12 mouse cellular contexts compared by ENCODE assay signal in genomic region chr1:18359951-18360731, GRCm38 (mm10).
DNase-seq lines count a peak whose midpoint lies in the region; ATAC-seq and TF ChIP-seq lines count a peak whose summit lies in the region.
"Had no signal": no experiment of that assay in that cellular context is flagged by ENCODE, and none has a peak within 500 bp of the region (broad histone marks: within the 10 kb centered on the region; RNA-seq: fewer than 3 reads in every experiment).

No protein-coding gene starts in this region.

- no peak overlapping the region for H3K27ac ChIP-seq in forebrain, embryonic 11.5 days (ENCODE audit: low read depth, low read length)
- no peak overlapping the region for H3K27ac ChIP-seq in forebrain, embryonic 15.5 days (replicated peaks)
- no peak overlapping the region for H3K27ac ChIP-seq in limb, embryonic 14.5 days (replicated peaks; ENCODE audit: low read depth, low read length)
- H3K27ac ChIP-seq in limb, embryonic 10.5 days: no peak overlapping the region
- H3K27ac ChIP-seq: limb, embryonic 12.5 days had no signal

- H3K9me3 ChIP-seq in forebrain, embryonic 11.5 days (ENCODE audit: control insufficient read depth, low read length): no peaks in the 10 kb centered on the region
- no peaks in the 10 kb centered on the region for H3K9me3 ChIP-seq in forebrain, embryonic 15.5 days
- H3K9me3 ChIP-seq in limb, embryonic 14.5 days (ENCODE audit: control insufficient read depth, low read length): no peaks in the 10 kb centered on the region
- H3K9me3 ChIP-seq in limb, embryonic 10.5 days (replicated peaks): no peaks in the 10 kb centered on the region
- H3K9me3 ChIP-seq: limb, embryonic 12.5 days had no signal

- TF ChIP-seq POLR2A in limb, embryonic 14.5 days (IDR thresholded peaks at IDR 0.05; ENCODE audit: borderline replicate concordance, extremely low read depth, insufficient read depth, insufficient read length): no peak

- no peak overlapping the region for H3K4me2 ChIP-seq in forebrain, embryonic 11.5 days (ENCODE audit: low read depth, low read length, severe bottlenecking)
- H3K4me2 ChIP-seq in forebrain, embryonic 15.5 days (replicated peaks): no peak overlapping the region
- H3K4me2 ChIP-seq in limb, embryonic 14.5 days (replicated peaks; ENCODE audit: low read depth, low read length, severe bottlenecking): no peak overlapping the region
- H3K4me2 ChIP-seq: limb, embryonic 12.5 days had no signal

- no peaks in the 10 kb centered on the region for H3K4me1 ChIP-seq in forebrain, embryonic 11.5 days (replicated peaks; ENCODE audit: control insufficient read depth, insufficient read depth, low read length)
- H3K4me1 ChIP-seq in forebrain, embryonic 15.5 days: no peaks in the 10 kb centered on the region
- H3K4me1 ChIP-seq in limb, embryonic 14.5 days (ENCODE audit: control insufficient read depth, insufficient read depth, low read length): no peaks in the 10 kb centered on the region
- no peaks in the 10 kb centered on the region for H3K4me1 ChIP-seq in limb, embryonic 10.5 days
- H3K4me1 ChIP-seq: limb, embryonic 12.5 days had no signal

- 62% methylated on average over 9 of the region's 9 CpGs for WGBS in forebrain, embryonic 11.5 days
- 64% methylated on average over 9 of the region's 9 CpGs for WGBS in forebrain, embryonic 15.5 days
- 55% methylated on average over 9 of the region's 9 CpGs for WGBS in limb, embryonic 14.5 days
- WGBS in limb, embryonic 10.5 days: 65% methylated on average over 9 of the region's 9 CpGs

- no peaks in the 10 kb centered on the region for H3K36me3 ChIP-seq in forebrain, embryonic 11.5 days (ENCODE audit: control insufficient read depth, insufficient read depth, low read length)
- H3K36me3 ChIP-seq in forebrain, embryonic 15.5 days: no peaks in the 10 kb centered on the region
- H3K36me3 ChIP-seq in limb, embryonic 14.5 days (ENCODE audit: control insufficient read depth, insufficient read depth, low read length): no peaks in the 10 kb centered on the region
- no peaks in the 10 kb centered on the region for H3K36me3 ChIP-seq in limb, embryonic 10.5 days
- H3K36me3 ChIP-seq: limb, embryonic 12.5 days had no signal

- DNase-seq in forebrain, embryonic 11.5 days (ENCODE audit: low spot score): no peak
- peak; percentile 65 for DNase-seq in limb, embryonic 14.5 days (ENCODE audit: low spot score)
- no peak for DNase-seq in limb, embryonic 10.5 days (ENCODE audit: low spot score)
- DNase-seq in MN1 (ENCODE audit: low spot score): peak; percentile 20
- peak; percentile 16 for DNase-seq in hindlimb bud, embryonic 11.5 days (ENCODE audit: extremely low spot score, low read depth, low spot score)
- DNase-seq in layer of hippocampus, adult 11-12 months (ENCODE audit: low spot score): no peak
- DNase-seq in adrenal gland, postnatal 14 days: no peak
- DNase-seq: kidney, adult 11 months; thymus, adult 2 months had no signal

- ATAC-seq in forebrain, embryonic 11.5 days (replicated peaks; ENCODE audit: low FRiP score): peak; percentile 49; the same call in 1 of the 2 replicates
- no peak for ATAC-seq in forebrain, embryonic 15.5 days (replicated peaks)
- ATAC-seq in limb, embryonic 14.5 days (ENCODE audit: low FRiP score, low read depth): no peak

- H3K27me3 ChIP-seq in forebrain, embryonic 11.5 days (ENCODE audit: control insufficient read depth, insufficient read depth, low read length): no peaks in the 10 kb centered on the region
- no peaks in the 10 kb centered on the region for H3K27me3 ChIP-seq in forebrain, embryonic 15.5 days
- no peaks in the 10 kb centered on the region for H3K27me3 ChIP-seq in limb, embryonic 14.5 days (ENCODE audit: control insufficient read depth, insufficient read depth, low read length)
- no peaks in the 10 kb centered on the region for H3K27me3 ChIP-seq in limb, embryonic 10.5 days (ENCODE audit: low read depth, poor library complexity, severe bottlenecking)
- H3K27me3 ChIP-seq: limb, embryonic 12.5 days had no signal

- no peak overlapping the region for H3K9ac ChIP-seq in forebrain, embryonic 11.5 days (ENCODE audit: low read length)
- H3K9ac ChIP-seq in forebrain, embryonic 15.5 days (replicated peaks): no peak overlapping the region
- H3K9ac ChIP-seq in limb, embryonic 14.5 days (ENCODE audit: low read depth, low read length, severe bottlenecking): no peak overlapping the region
- H3K9ac ChIP-seq: limb, embryonic 12.5 days had no signal

- H3K4me3 ChIP-seq in forebrain, embryonic 11.5 days (ENCODE audit: low read depth, low read length): no peak overlapping the region
- H3K4me3 ChIP-seq in forebrain, embryonic 15.5 days: no peak overlapping the region
- H3K4me3 ChIP-seq in limb, embryonic 14.5 days (replicated peaks; ENCODE audit: low read length): no peak overlapping the region
- no peak overlapping the region for H3K4me3 ChIP-seq in limb, embryonic 10.5 days
- H3K4me3 ChIP-seq: erythroblast, embryonic 14.5 days; limb, embryonic 12.5 days had no signal

Comparison
In these comparisons a context has a peak if more than half of its experiments do, and no peak if none do; other contexts are left out.
1. DNase-seq: peak in limb, embryonic 14.5 days (single experiment), MN1 (single experiment) and hindlimb bud, embryonic 11.5 days (single experiment); none in forebrain, embryonic 11.5 days (single experiment), limb, embryonic 10.5 days (single experiment), layer of hippocampus, adult 11-12 months (single experiment) and adrenal gland, postnatal 14 days (single experiment).